Mouse (Mus musculus) megakaryocyte-erythroid progenitor cell, adult 5-6 weeks (primary cell): Measurements from ENCODE around the gene Gm35134. TPM values are rescaled to one million over a fixed set of nuclear protein-coding genes. Genes with fewer than 3 reads are reported as not detected.
"Not testable (repeated sequence)": the region's sequence is repeated elsewhere in the genome, so short reads cannot be mapped to it uniquely, and the experiment has no call there.

Source experiments
- ATAC-seq: replicated peaks from 2 replicates; pipeline ENCODE4 v1.8.0; 2016; ENCODE audit warnings: mild to moderate bottlenecking, inconsistent platforms; ENCODE audit not compliant: severe bottlenecking, poor library complexity, low FRiP score, low TSS enrichment
- total RNA-seq, 2 experiments: library from RNA; stranded (forward) in 1 of 2; stranded (reverse) in 1 of 2; fragments of 200-1000, 215-1000 nt in 1 of 2; fragments of >200 nt in 1 of 2; fragmentation: Nextera tagmentation in 1 of 2; gene quantifications; 2 replicates each; pipeline ENCODE4 v1.2.3; 2014 to 2017

Gene Gm35134
- total RNA-seq (2014; fragmentation: Nextera tagmentation) (not detected in 2 replicates), total RNA-seq (2017) (not detected in 2 replicates)

- not testable (repeated sequence) for ATAC-seq
Measured at GRCm38 (mm10) chrY:19112707-19113106, at the start of gene Gm35134. Gene Gm35134, plus strand, starts transcription at chrY:19113007.
